Comparison of ENCODE assay signal across 8 mouse cellular contexts in genomic region chr1:134060849-134061569, GRCm38 (mm10). TPM values are rescaled to one million over a fixed set of nuclear protein-coding genes. Genes with fewer than 3 reads are reported as not detected.
DNase-seq lines count a peak whose midpoint lies in the region; ATAC-seq and TF ChIP-seq lines count a peak whose summit lies in the region.

No protein-coding gene starts in this region.

- TF ChIP-seq EP300 in liver, embryonic 14.5 days (IDR thresholded peaks at IDR 0.05; ENCODE audit: low read depth), result peak; percentile 63

- peak overlapping the region; percentile 89 for H3K4me2 ChIP-seq in heart, embryonic 15.5 days
- peak overlapping the region; percentile 97 for H3K4me2 ChIP-seq in liver, embryonic 14.5 days (ENCODE audit: low read depth)
- peak overlapping the region; percentile 68 for H3K4me2 ChIP-seq in stomach, embryonic 15.5 days

- H3K4me3 ChIP-seq in forebrain, embryonic 10.5 days, result peak overlapping the region; percentile 52
- H3K4me3 ChIP-seq in heart, embryonic 15.5 days, result peak overlapping the region; percentile 46
- peak overlapping the region; percentile 46 to 60 for H3K4me3 ChIP-seq in liver, embryonic 14.5 days (ENCODE audit: insufficient read depth in 1 of 2, low read depth in 2 of 2, low read length in 2 of 2)
- H3K4me3 ChIP-seq in stomach, embryonic 15.5 days (replicated peaks), result peak overlapping the region; percentile 35

- H3K27me3 ChIP-seq in forebrain, embryonic 10.5 days (ENCODE audit: poor library complexity, severe bottlenecking), result no peaks in the 10 kb centered on the region
- no peaks in the 10 kb centered on the region for H3K27me3 ChIP-seq in heart, embryonic 15.5 days
- peaks cover 37% of the 10 kb centered on the region for H3K27me3 ChIP-seq in liver, embryonic 14.5 days (ENCODE audit: control insufficient read depth, insufficient read depth, low read length)
- H3K27me3 ChIP-seq in stomach, embryonic 15.5 days (replicated peaks), result no peaks in the 10 kb centered on the region

- H3K9ac ChIP-seq in heart, embryonic 15.5 days, result peak overlapping the region; percentile 67
- H3K9ac ChIP-seq in liver, embryonic 14.5 days (replicated peaks), result peak overlapping the region; percentile 78
- peak overlapping the region; percentile 33; the same call in 1 of the 2 replicates for H3K9ac ChIP-seq in stomach, embryonic 15.5 days

- peaks cover 73% of the 10 kb centered on the region for H3K4me1 ChIP-seq in forebrain, embryonic 10.5 days
- H3K4me1 ChIP-seq in heart, embryonic 15.5 days (replicated peaks), result peaks cover 49% of the 10 kb centered on the region
- peaks cover 58 to 74% of the 10 kb centered on the region in 2 experiments for H3K4me1 ChIP-seq in liver, embryonic 14.5 days (replicated peaks; ENCODE audit: control insufficient read depth in 2 of 2, insufficient read depth in 2 of 2, low read length in 1 of 2)
- H3K4me1 ChIP-seq in stomach, embryonic 15.5 days, result peaks cover 64% of the 10 kb centered on the region

- TF ChIP-seq CTCF in liver, embryonic 14.5 days (IDR thresholded peaks at IDR 0.05; ENCODE audit: low read depth), result peak; percentile 52

- peak overlapping the region; percentile 94 for H3K27ac ChIP-seq in forebrain, embryonic 10.5 days
- H3K27ac ChIP-seq in heart, embryonic 15.5 days, result peak overlapping the region; percentile 99
- H3K27ac ChIP-seq in liver, embryonic 14.5 days, result peak overlapping the region; percentile 94
- peak overlapping the region; percentile 99 for H3K27ac ChIP-seq in stomach, embryonic 15.5 days

- no peaks in the 10 kb centered on the region for H3K9me3 ChIP-seq in forebrain, embryonic 10.5 days
- no peaks in the 10 kb centered on the region for H3K9me3 ChIP-seq in heart, embryonic 15.5 days (replicated peaks)
- no peaks in the 10 kb centered on the region for H3K9me3 ChIP-seq in liver, embryonic 14.5 days (ENCODE audit: control insufficient read depth, low read length)
- no peaks in the 10 kb centered on the region for H3K9me3 ChIP-seq in stomach, embryonic 15.5 days

- peak; percentile 84 for DNase-seq in c-Kit-negative CD71-positive TER-119-positive erythroid progenitor cells, embryonic 14.5 days (ENCODE audit: low read depth, low spot score)
- DNase-seq in forebrain, embryonic 10.5 days (ENCODE audit: extremely low spot score, low spot score), result peak; percentile 91
- peak; percentile 94 for DNase-seq in kidney, postnatal 14 days
- DNase-seq in liver, embryonic 14.5 days (ENCODE audit: low read depth in 3 of 3, low spot score in 3 of 3), result peak; percentile 91 to 93 (median 93)
- DNase-seq in neural tube, embryonic 10.5 days (ENCODE audit: extremely low spot score, low spot score), result peak; percentile 87

- whole genome bisulfite sequencing in forebrain, embryonic 10.5 days, result under 1% methylated on average over 31 of the region's 31 CpGs
- 3% methylated on average over 31 of the region's 31 CpGs for WGBS in heart, embryonic 15.5 days
- WGBS in liver, embryonic 14.5 days (ENCODE audit: insufficient replicate concordance), result 7% methylated on average over 31 of the region's 31 CpGs
- 3% methylated on average over 31 of the region's 31 CpGs for WGBS in stomach, embryonic 15.5 days

- ATAC-seq in CD4-positive, CD25-positive, alpha-beta regulatory T cell, adult 4 months, result peak; percentile 73
- ATAC-seq in heart, embryonic 15.5 days (replicated peaks; ENCODE audit: insufficient number of reproducible peaks, insufficient read depth, low FRiP score, low read depth), result peak; percentile 91
- peak; percentile 95 for ATAC-seq in liver, embryonic 14.5 days (ENCODE audit: insufficient read depth)
- ATAC-seq in stomach, embryonic 15.5 days (ENCODE audit: insufficient read depth, low FRiP score, low read depth), result peak; percentile 92

- H3K36me3 ChIP-seq in forebrain, embryonic 10.5 days (replicated peaks), result no peaks in the 10 kb centered on the region
- H3K36me3 ChIP-seq in heart, embryonic 15.5 days, result no peaks in the 10 kb centered on the region
- no peaks in the 10 kb centered on the region for H3K36me3 ChIP-seq in liver, embryonic 14.5 days (replicated peaks; ENCODE audit: control insufficient read depth, insufficient read depth, low read depth)
- no peaks in the 10 kb centered on the region for H3K36me3 ChIP-seq in stomach, embryonic 15.5 days

RNA-seq across cellular contexts. Expression of gene Btg2, which starts 17.9 kb away (rescaled TPM):
- 100 to 1,000 TPM; 243 to 289 TPM for polyA plus RNA-seq in CD4-positive, CD25-positive, alpha-beta regulatory T cell, adult 4 months (2017; shearing (Covaris generic))
- 64.6 and 68.6 TPM in 2 replicates for polyA plus RNA-seq in forebrain, embryonic 10.5 days (2016; fragmentation: Nextera tagmentation; extraction: Ambion mirVana)
- 36.9 and 45.4 TPM in 2 replicates for polyA plus RNA-seq in heart, embryonic 15.5 days (2015; fragmentation: Nextera tagmentation; extraction: Ambion mirVana)
- polyA plus RNA-seq in liver, embryonic 14.5 days (2012; rRNA removed), result 40.1 and 45.3 TPM in 2 replicates
- 78.2 and 85.2 TPM in 2 replicates for polyA plus RNA-seq in liver, embryonic 14.5 days (2014; fragmentation: Nextera tagmentation; extraction: Ambion mirVana)
- 72.2 and 72.4 TPM in 2 replicates for polyA plus RNA-seq in stomach, embryonic 15.5 days (2015; fragmentation: Nextera tagmentation; extraction: Ambion mirVana)

RNA-seq across cellular contexts. Expression of gene Fmod, which starts 24.0 kb away (rescaled TPM):
- not detected for polyA plus RNA-seq in CD4-positive, CD25-positive, alpha-beta regulatory T cell, adult 4 months (2017; shearing (Covaris generic))
- 1.3 TPM in 2 replicates for polyA plus RNA-seq in forebrain, embryonic 10.5 days (2016; fragmentation: Nextera tagmentation; extraction: Ambion mirVana)
- 23.3 and 32.3 TPM in 2 replicates for polyA plus RNA-seq in heart, embryonic 15.5 days (2015; fragmentation: Nextera tagmentation; extraction: Ambion mirVana)
- 1.1 TPM in 2 replicates for polyA plus RNA-seq in liver, embryonic 14.5 days (2012; rRNA removed)
- polyA plus RNA-seq in liver, embryonic 14.5 days (2014; fragmentation: Nextera tagmentation; extraction: Ambion mirVana), result 1.1 and 1.6 TPM in 2 replicates
- polyA plus RNA-seq in stomach, embryonic 15.5 days (2015; fragmentation: Nextera tagmentation; extraction: Ambion mirVana), result 9.0 and 11.1 TPM in 2 replicates

RNA-seq across cellular contexts. Expression of gene Chit1, which starts 50.0 kb away (rescaled TPM):
- not detected for polyA plus RNA-seq in CD4-positive, CD25-positive, alpha-beta regulatory T cell, adult 4 months (2017; shearing (Covaris generic))
- polyA plus RNA-seq in forebrain, embryonic 10.5 days (2016; fragmentation: Nextera tagmentation; extraction: Ambion mirVana), result not detected in 2 replicates
- 0.42 TPM in 2 replicates for polyA plus RNA-seq in heart, embryonic 15.5 days (2015; fragmentation: Nextera tagmentation; extraction: Ambion mirVana)
- 0.08 and 0.09 TPM in 2 replicates for polyA plus RNA-seq in liver, embryonic 14.5 days (2012; rRNA removed)
- polyA plus RNA-seq in liver, embryonic 14.5 days (2014; fragmentation: Nextera tagmentation; extraction: Ambion mirVana), result not detected in 2 replicates
- 0.70 and 1.1 TPM in 2 replicates for polyA plus RNA-seq in stomach, embryonic 15.5 days (2015; fragmentation: Nextera tagmentation; extraction: Ambion mirVana)

Comparison
In these comparisons a context has a peak if more than half of its experiments do, and no peak if none do; other contexts are left out.
1. Peak in every context shown above with its lines: DNase-seq, ATAC-seq, H3K4me3 ChIP-seq and H3K27ac ChIP-seq.